Mouse (Mus musculus): ENCODE measurements around the gene Pla2g1b. TPM values are rescaled to one million over a fixed set of nuclear protein-coding genes. Genes with fewer than 3 reads are reported as not detected.

The Pla2g1b gene
- polyA plus RNA-seq, 1 experiment from 2014 or later, result 489 TPM

DNA sequence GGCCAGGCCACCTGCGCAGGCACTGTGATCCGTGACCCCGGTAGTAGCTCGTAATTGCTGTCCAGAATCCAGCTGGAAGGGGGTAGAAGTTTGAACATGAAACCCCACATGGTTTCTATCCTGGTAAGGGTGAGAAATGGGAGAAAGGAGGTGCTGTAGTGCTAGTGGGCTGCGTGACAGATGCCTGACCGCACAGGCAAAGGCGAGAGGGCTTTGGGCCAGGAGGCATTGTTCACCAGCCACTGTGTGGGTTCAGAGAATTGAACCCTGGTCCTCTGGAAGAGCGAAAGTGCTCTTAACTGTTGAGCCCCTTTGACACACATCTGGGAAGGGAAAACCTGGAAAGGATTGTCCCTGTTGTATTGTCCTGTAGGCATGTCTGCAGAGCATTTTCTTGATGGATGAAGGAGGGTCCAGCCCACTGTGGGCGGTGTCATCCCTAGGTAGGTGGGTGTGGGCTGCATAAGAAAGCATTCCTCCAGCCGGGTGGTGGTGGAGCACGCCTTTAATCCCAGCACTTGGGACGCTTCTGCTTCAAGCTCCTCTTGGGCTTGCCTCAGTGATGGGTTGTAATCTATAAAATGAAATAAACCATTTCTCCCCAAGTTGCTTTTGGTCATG is 10.2 kb downstream of the Pla2g1b start:
- 40% methylated on average over 12 of the region's 12 CpGs for WGBS
- Histone ChIP-seq H3K36me3 (ENCODE audit: control insufficient read depth, insufficient read depth, low read length) (no peaks in the 10 kb centered on the region), H3K27me3 (ENCODE audit: control insufficient read depth, insufficient read depth, low read length) (no peaks in the 10 kb centered on the region), H3K4me2 (replicated peaks; ENCODE audit: low read depth) (peak overlapping the region; percentile 47), H3K4me1 (replicated peaks; ENCODE audit: control insufficient read depth, insufficient read depth) (0 out of 2 replicates have a peak, but pooled peaks cover 2% of the 10 kb centered on the region), H3K4me3 (ENCODE audit: low read depth, low read length) (peak overlapping the region; percentile 31), H3K9me3 (ENCODE audit: control insufficient read depth, low read length) (no peaks in the 10 kb centered on the region), H3K9ac (ENCODE audit: low read length) (0 out of 2 replicates have a peak overlapping the region, but pooled peaks have one; percentile 27), H3K27ac (replicated peaks) (no peak overlapping the region)
- ATAC-seq (ENCODE audit: low FRiP score, low TSS enrichment), result peak; percentile 26; the same call in 1 of the 2 replicates
- no peak; the same call in 1 of the 2 replicates for TF ChIP-seq CTCF (IDR thresholded peaks at IDR 0.05; ENCODE audit: low read depth)
- TF ChIP-seq EP300 (optimal IDR thresholded peaks at IDR 0.05), result no peak
- no peak for DNase-seq (ENCODE audit: low spot score)

DNA sequence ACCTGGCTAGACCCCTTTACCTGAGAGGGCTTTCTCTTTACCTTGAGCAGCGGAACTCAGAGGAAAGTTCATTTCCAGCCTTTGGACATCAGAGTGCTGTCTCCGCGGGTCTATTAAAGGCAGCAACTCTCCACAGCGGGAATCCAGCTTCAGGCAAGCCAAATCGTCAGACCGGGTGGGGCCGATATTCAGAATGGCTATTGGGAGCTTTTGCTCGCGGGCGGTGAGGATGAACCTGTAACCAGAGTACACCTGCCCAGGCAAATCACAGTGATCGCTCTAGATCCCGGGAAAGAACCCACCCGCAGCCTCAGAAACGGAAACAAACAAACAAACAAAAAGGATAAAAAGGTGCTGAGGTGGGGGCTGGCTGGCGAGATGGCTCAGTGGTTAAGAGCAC is 13.5 kb downstream of the Pla2g1b start:
- no peak for DNase-seq (ENCODE audit: low spot score)
- H3K27me3 ChIP-seq (ENCODE audit: control insufficient read depth, insufficient read depth, low read length), result no peaks in the 10 kb centered on the region
- ATAC-seq (ENCODE audit: low FRiP score, low TSS enrichment), result no peak
- peaks cover 2% of the 10 kb centered on the region; the same call in 1 of the 2 replicates for H3K36me3 ChIP-seq (ENCODE audit: control insufficient read depth, insufficient read depth, low read length)
- no peak overlapping the region for H3K4me2 ChIP-seq (replicated peaks; ENCODE audit: low read depth)
- TF ChIP-seq EP300 (optimal IDR thresholded peaks at IDR 0.05), result no peak
- no peak for TF ChIP-seq CTCF (IDR thresholded peaks at IDR 0.05; ENCODE audit: low read depth)
- no peak overlapping the region for H3K4me3 ChIP-seq (ENCODE audit: low read depth, low read length)
- no peak overlapping the region for H3K27ac ChIP-seq (replicated peaks)
- H3K4me1 ChIP-seq (replicated peaks; ENCODE audit: control insufficient read depth, insufficient read depth), result 0 out of 2 replicates have a peak, but pooled peaks cover 2% of the 10 kb centered on the region
- no peak overlapping the region for H3K9ac ChIP-seq (ENCODE audit: low read length)
- H3K9me3 ChIP-seq (ENCODE audit: control insufficient read depth, low read length), result no peaks in the 10 kb centered on the region
- WGBS, result 60% methylated on average over 15 of the region's 15 CpGs

DNA sequence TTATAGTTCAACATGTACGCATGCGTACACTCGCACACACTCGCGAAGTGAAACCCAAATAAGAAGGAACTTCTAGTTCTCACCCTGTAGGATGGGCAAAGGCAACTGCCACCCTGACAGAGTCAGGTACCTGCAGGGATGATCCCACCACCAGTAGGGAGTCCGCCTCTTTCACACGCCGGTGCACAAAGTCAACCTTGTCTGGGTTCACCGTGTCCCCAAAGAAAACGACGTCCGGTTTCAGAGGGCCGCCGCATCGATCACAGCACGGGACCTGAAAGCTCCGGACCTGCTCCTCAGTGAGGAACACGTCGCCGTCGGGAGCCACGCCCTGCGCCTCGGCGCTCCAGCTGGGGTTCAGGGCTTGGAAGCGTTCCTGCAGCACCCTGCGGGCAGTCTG is 14.0 kb downstream of the Pla2g1b start:
- Histone ChIP-seq H3K27ac (replicated peaks) (no peak overlapping the region), H3K4me3 (ENCODE audit: low read depth, low read length) (0 out of 2 replicates have a peak overlapping the region, but pooled peaks have one; percentile 15), H3K4me1 (replicated peaks; ENCODE audit: control insufficient read depth, insufficient read depth) (0 out of 2 replicates have a peak, but pooled peaks cover 2% of the 10 kb centered on the region), H3K9ac (ENCODE audit: low read length) (peak overlapping the region; percentile 18; the same call in 1 of the 2 replicates), H3K36me3 (ENCODE audit: control insufficient read depth, insufficient read depth, low read length) (peaks cover 2% of the 10 kb centered on the region; the same call in 1 of the 2 replicates), H3K9me3 (ENCODE audit: control insufficient read depth, low read length) (no peaks in the 10 kb centered on the region), H3K27me3 (ENCODE audit: control insufficient read depth, insufficient read depth, low read length) (no peaks in the 10 kb centered on the region), H3K4me2 (replicated peaks; ENCODE audit: low read depth) (peak overlapping the region; percentile 36)
- no peak for TF ChIP-seq EP300 (optimal IDR thresholded peaks at IDR 0.05)
- no peak for TF ChIP-seq CTCF (IDR thresholded peaks at IDR 0.05; ENCODE audit: low read depth)
- ATAC-seq (ENCODE audit: low FRiP score, low TSS enrichment) (no peak), DNase-seq (ENCODE audit: low spot score) (peak; percentile 64)
- WGBS, result 33% methylated on average over 27 of the region's 27 CpGs

DNA sequence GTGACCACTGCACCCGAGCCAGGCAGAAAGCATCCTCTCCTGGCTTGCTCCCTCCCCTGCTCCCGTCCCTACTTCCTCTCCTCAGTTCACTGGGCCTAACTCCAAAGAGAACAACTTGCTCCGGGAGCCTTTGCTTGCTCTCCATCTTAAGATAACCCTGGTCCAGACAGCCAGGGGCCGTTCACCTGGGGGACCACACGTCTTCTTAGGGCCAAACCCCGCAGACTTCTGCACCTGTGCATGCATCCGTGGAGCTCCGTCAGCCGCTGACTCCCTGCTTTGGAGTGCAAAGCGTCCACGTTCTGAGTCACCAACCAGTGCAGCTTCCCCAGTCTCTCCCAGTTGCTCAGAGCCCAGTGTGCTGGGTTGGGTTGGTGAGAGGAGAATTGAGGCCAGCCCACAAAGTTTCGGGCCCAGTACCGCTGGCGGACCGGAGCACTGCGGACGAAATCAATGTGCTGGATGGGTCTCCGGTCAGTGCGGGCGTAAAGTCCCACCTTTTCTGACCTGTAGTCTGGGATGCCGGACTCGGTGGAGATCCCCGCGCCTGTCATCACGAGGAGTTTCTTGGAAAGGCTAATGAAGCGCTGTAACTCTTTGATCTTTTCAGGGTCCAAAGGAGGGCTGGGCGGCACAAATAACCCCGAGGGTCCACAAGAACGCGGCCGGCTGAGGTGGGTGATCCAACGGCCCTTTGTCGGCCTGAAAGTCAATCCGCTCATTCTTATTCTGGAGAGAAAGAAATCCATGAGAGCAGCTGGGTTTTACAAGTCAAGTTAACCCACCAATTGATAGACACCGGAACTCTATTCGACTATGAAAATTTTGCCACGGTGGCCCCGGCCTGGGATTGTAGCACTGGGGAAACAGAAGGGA is 16.6 kb downstream of the Pla2g1b start:
- H3K4me2 ChIP-seq (replicated peaks; ENCODE audit: low read depth), result no peak overlapping the region
- WGBS, result 55% methylated on average over 38 of the region's 38 CpGs
- DNase-seq (ENCODE audit: low spot score), result no peak
- TF ChIP-seq CTCF (IDR thresholded peaks at IDR 0.05; ENCODE audit: low read depth) (no peak), EP300 (optimal IDR thresholded peaks at IDR 0.05) (no peak)
- no peak for ATAC-seq (ENCODE audit: low FRiP score, low TSS enrichment)
- no peaks in the 10 kb centered on the region for H3K27me3 ChIP-seq (ENCODE audit: control insufficient read depth, insufficient read depth, low read length)
- no peak overlapping the region for H3K4me3 ChIP-seq (ENCODE audit: low read depth, low read length)
- peaks cover 2% of the 10 kb centered on the region; the same call in 1 of the 2 replicates for H3K36me3 ChIP-seq (ENCODE audit: control insufficient read depth, insufficient read depth, low read length)
- H3K27ac ChIP-seq (replicated peaks), result no peak overlapping the region
- no peaks in the 10 kb centered on the region for H3K4me1 ChIP-seq (replicated peaks; ENCODE audit: control insufficient read depth, insufficient read depth)
- H3K9me3 ChIP-seq (ENCODE audit: control insufficient read depth, low read length), result no peaks in the 10 kb centered on the region
- no peak overlapping the region for H3K9ac ChIP-seq (ENCODE audit: low read length)

- TF ChIP-seq EP300 (optimal IDR thresholded peaks at IDR 0.05), result no peak
- peak; percentile 38; the same call in 1 of the 2 replicates for TF ChIP-seq CTCF (IDR thresholded peaks at IDR 0.05; ENCODE audit: low read depth)
- WGBS, result 65% methylated on average over 6 of the region's 6 CpGs
- H3K9ac ChIP-seq (ENCODE audit: low read length), result no peak overlapping the region
- H3K9me3 ChIP-seq (ENCODE audit: control insufficient read depth, low read length), result no peaks in the 10 kb centered on the region
- peaks cover 2% of the 10 kb centered on the region; the same call in 1 of the 2 replicates for H3K36me3 ChIP-seq (ENCODE audit: control insufficient read depth, insufficient read depth, low read length)
- H3K27me3 ChIP-seq (ENCODE audit: control insufficient read depth, insufficient read depth, low read length), result no peaks in the 10 kb centered on the region
- no peak overlapping the region for H3K4me2 ChIP-seq (replicated peaks; ENCODE audit: low read depth)
- no peaks in the 10 kb centered on the region for H3K4me1 ChIP-seq (replicated peaks; ENCODE audit: control insufficient read depth, insufficient read depth)
- no peak overlapping the region for H3K27ac ChIP-seq (replicated peaks)
- no peak for ATAC-seq (ENCODE audit: low FRiP score, low TSS enrichment)
- H3K4me3 ChIP-seq (ENCODE audit: low read depth, low read length), result no peak overlapping the region
- no peak for DNase-seq (ENCODE audit: low spot score)
Measured at GRCm38 (mm10) chr5:115483385-115483784, 17.3 kb downstream of the Pla2g1b start.

All from stomach, postnatal 0 days (tissue).